Mouse (Mus musculus): Measurements from ENCODE around the gene Tmem208. TPM values are rescaled to one million over a fixed set of nuclear protein-coding genes. Genes with fewer than 3 reads are reported as not detected.

Gene Tmem208
- total and polyA plus RNA-seq, 3 experiments = 76.2 to 133 (median 88.1) TPM

DNA sequence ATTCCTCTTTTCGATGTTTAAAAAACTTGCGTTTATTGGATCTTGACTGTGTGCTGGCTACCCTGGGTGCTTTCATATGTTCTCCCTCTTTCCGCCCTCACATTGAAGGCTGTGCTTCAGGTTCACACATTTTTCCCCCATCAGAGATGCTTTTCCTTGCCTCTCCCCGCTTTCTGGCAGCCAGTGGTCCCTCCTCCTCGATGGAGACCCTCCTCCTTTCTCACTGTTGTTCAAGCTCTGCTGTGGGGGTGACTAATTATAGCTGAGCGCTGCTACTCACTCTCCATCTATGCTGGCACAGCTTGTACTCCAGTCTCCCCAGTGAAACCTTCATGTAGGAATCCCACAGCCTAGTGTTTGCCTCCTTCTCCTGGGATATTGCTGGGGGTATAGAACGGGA, 24.0 kb downstream of the Tmem208 start:
- H3K27me3 ChIP-seq (replicated peaks) = peaks cover 17% of the 10 kb centered on the region
- DNase-seq (ENCODE audit: extremely low read depth) = no peak

GRCm38 (mm10) chr8:105353583-105354135, 27.5 kb downstream of the Tmem208 start:
- Histone ChIP-seq H3K9me3 (replicated peaks; ENCODE audit: low read length) (no peaks in the 10 kb centered on the region), H3K4me1 (ENCODE audit: control insufficient read depth in 1 of 2, insufficient read depth in 2 of 2) (peaks cover 9 to 22% of the 10 kb centered on the region in 2 experiments), H3K27ac (ENCODE audit: insufficient read depth, low read depth) (no peak overlapping the region), H3K4me3 (replicated peaks in 1 of 3; ENCODE audit: low read depth in 2 of 3, low read length in 2 of 3, poor library complexity in 1 of 3) (no peak overlapping the region), H3K27me3 (replicated peaks) (peaks cover 13% of the 10 kb centered on the region), H3K9ac (ENCODE audit: insufficient read depth, low read depth) (no peak overlapping the region), H3K79me2 (replicated peaks; ENCODE audit: control insufficient read depth, extremely low read depth, insufficient read depth, poor library complexity, severe bottlenecking) (no peaks in the 10 kb centered on the region), H3K4me2 (ENCODE audit: insufficient read depth, low read depth, poor library complexity, severe bottlenecking) (no peak overlapping the region), H3K36me3 (replicated peaks in 1 of 2; ENCODE audit: control insufficient read depth in 1 of 2, insufficient read depth in 1 of 2, low read length in 1 of 2) (peaks cover 0 to 20% of the 10 kb centered on the region in 2 experiments)
- no peak for TF ChIP-seq ETS1 (conservative IDR thresholded peaks at IDR 0.05; ENCODE audit: low read depth, low read length)
- no peak for TF ChIP-seq POLR2AphosphoS2 (IDR thresholded peaks at IDR 0.05; ENCODE audit: low read depth, low read length)
- TF ChIP-seq CTCF (conservative IDR thresholded peaks at IDR 0.05 in 1 of 2, IDR thresholded peaks at IDR 0.05 in 1 of 2; ENCODE audit: low read depth in 2 of 2, low read length in 2 of 2) = no peak
- TF ChIP-seq TBP (conservative IDR thresholded peaks at IDR 0.05; ENCODE audit: low read depth, low read length) = no peak
- TF ChIP-seq IRF4 (IDR thresholded peaks at IDR 0.05; ENCODE audit: low read depth, low read length) = no peak
- TF ChIP-seq GABPA (IDR thresholded peaks at IDR 0.05; ENCODE audit: insufficient replicate concordance, low read depth, low read length) = no peak
- no peak for TF ChIP-seq MYC (IDR thresholded peaks at IDR 0.05; ENCODE audit: low read depth, low read length)
- no peak for TF ChIP-seq MAZ (IDR thresholded peaks at IDR 0.05; ENCODE audit: low read depth, low read length)
- no peak for TF ChIP-seq SIN3A (IDR thresholded peaks at IDR 0.05; ENCODE audit: low read length)
- TF ChIP-seq ZNF384 (IDR thresholded peaks at IDR 0.05; ENCODE audit: low read depth, low read length) = no peak
- no peak for TF ChIP-seq JUN (IDR thresholded peaks at IDR 0.05; ENCODE audit: insufficient read depth, low read depth, low read length)
- TF ChIP-seq MXI1 (IDR thresholded peaks at IDR 0.05; ENCODE audit: low read depth, low read length) = no peak
- no peak for TF ChIP-seq USF1 (IDR thresholded peaks at IDR 0.05; ENCODE audit: low read depth, low read length)
- no peak for TF ChIP-seq RCOR1 (conservative IDR thresholded peaks at IDR 0.05; ENCODE audit: low read depth, low read length)
- TF ChIP-seq PAX5 (IDR thresholded peaks at IDR 0.05; ENCODE audit: low read length) = no peak
- TF ChIP-seq EP300 (IDR thresholded peaks at IDR 0.05; ENCODE audit: low read length) = no peak
- dilution Hi-C loops (cut with MboI; ENCODE audit: extremely low pct_ligation_motif_present, extremely low pct_unique_long_range_greater_than_20kb, low sequenced_read_pairs) (no loop called here), in situ Hi-C loops (cut with MboI; ENCODE audit: low pct_ligation_motif_present, low pct_unique_long_range_greater_than_20kb, low sequenced_read_pairs) (loop anchor here (5.0 kb wide), 1 partner anchor 34 kb away; no protein-coding TSS in a partner anchor)
- DNase-seq (ENCODE audit: extremely low read depth) = no peak

More for the DNA sequence above, 24.0 kb downstream of the Tmem208 start:
- Histone ChIP-seq H3K36me3 (replicated peaks in 1 of 2; ENCODE audit: control insufficient read depth in 1 of 2, insufficient read depth in 1 of 2, low read length in 1 of 2) (no peaks in the 10 kb centered on the region), H3K9me3 (replicated peaks; ENCODE audit: low read length) (no peaks in the 10 kb centered on the region), H3K79me2 (replicated peaks; ENCODE audit: control insufficient read depth, extremely low read depth, insufficient read depth, poor library complexity, severe bottlenecking) (no peaks in the 10 kb centered on the region; the same call in 1 of the 2 replicates), H3K4me3 (replicated peaks in 1 of 3; ENCODE audit: low read depth in 2 of 3, low read length in 2 of 3, poor library complexity in 1 of 3) (no peak overlapping the region), H3K4me2 (ENCODE audit: insufficient read depth, low read depth, poor library complexity, severe bottlenecking) (no peak overlapping the region), H3K27ac (ENCODE audit: insufficient read depth, low read depth) (no peak overlapping the region), H3K4me1 (ENCODE audit: control insufficient read depth in 1 of 2, insufficient read depth in 2 of 2) (peaks cover 19 to 37% of the 10 kb centered on the region in 2 experiments), H3K9ac (ENCODE audit: insufficient read depth, low read depth) (no peak overlapping the region)
- no peak for TF ChIP-seq ELF1 (IDR thresholded peaks at IDR 0.05; ENCODE audit: low read depth, low read length)
- TF ChIP-seq ZC3H11A (IDR thresholded peaks at IDR 0.05; ENCODE audit: low read depth, low read length) = no peak
- no peak for TF ChIP-seq GABPA (IDR thresholded peaks at IDR 0.05; ENCODE audit: insufficient replicate concordance, low read depth, low read length)
- TF ChIP-seq RAD21 (IDR thresholded peaks at IDR 0.05; ENCODE audit: low read depth, low read length) = no peak
- no peak for TF ChIP-seq ZNF384 (IDR thresholded peaks at IDR 0.05; ENCODE audit: low read depth, low read length)
- TF ChIP-seq TCF12 (IDR thresholded peaks at IDR 0.05; ENCODE audit: low read depth, low read length) = no peak
- no peak for TF ChIP-seq CHD2 (IDR thresholded peaks at IDR 0.05; ENCODE audit: low read length)
- TF ChIP-seq EP300 (IDR thresholded peaks at IDR 0.05; ENCODE audit: low read length) = no peak
- TF ChIP-seq POLR2A (IDR thresholded peaks at IDR 0.05; ENCODE audit: low read depth, low read length) = no peak
- TF ChIP-seq BHLHE40 (IDR thresholded peaks at IDR 0.05; ENCODE audit: low read depth, low read length) = no peak
- TF ChIP-seq MYC (IDR thresholded peaks at IDR 0.05; ENCODE audit: low read depth, low read length) = no peak
- TF ChIP-seq IRF4 (IDR thresholded peaks at IDR 0.05; ENCODE audit: low read depth, low read length) = no peak
- no peak for TF ChIP-seq NRF1 (IDR thresholded peaks at IDR 0.05; ENCODE audit: low read depth, low read length)
- no peak for TF ChIP-seq USF1 (IDR thresholded peaks at IDR 0.05; ENCODE audit: low read depth, low read length)
- no peak for TF ChIP-seq JUND (conservative IDR thresholded peaks at IDR 0.05; ENCODE audit: low read depth, low read length)
- no peak for TF ChIP-seq RCOR1 (conservative IDR thresholded peaks at IDR 0.05; ENCODE audit: low read depth, low read length)
- TF ChIP-seq NELFE (IDR thresholded peaks at IDR 0.05; ENCODE audit: low read depth, low read length) = no peak
- TF ChIP-seq ETS1 (conservative IDR thresholded peaks at IDR 0.05; ENCODE audit: low read depth, low read length) = no peak
- dilution Hi-C loops (cut with MboI; ENCODE audit: extremely low pct_ligation_motif_present, extremely low pct_unique_long_range_greater_than_20kb, low sequenced_read_pairs) = no loop called here
- in situ Hi-C loops (cut with MboI; ENCODE audit: low pct_ligation_motif_present, low pct_unique_long_range_greater_than_20kb, low sequenced_read_pairs) = loop anchor here (5.0 kb wide), 1 partner anchor 37 kb away; no protein-coding TSS in a partner anchor
